Mouse (Mus musculus) heart, embryonic 14.5 days (tissue): ENCODE measurements around the gene Cdk20. TPM values are rescaled to one million over a fixed set of nuclear protein-coding genes. Genes with fewer than 3 reads are reported as not detected.
A peak's percentile ranks its signal among the peaks of the same experiment; 100 is the strongest.
"Not testable (repeated sequence)": the region's sequence is repeated elsewhere in the genome, so short reads cannot be mapped to it uniquely, and the experiment has no call there.

Experiments used
- ATAC-seq: fragments of 200-750 bp; cut with Nextera tagmentation; 2 replicates; pipeline ENCODE4 v1.8.0; 2017; ENCODE audit warnings: low read depth, moderate TSS enrichment; ENCODE audit not compliant: insufficient number of reproducible peaks, insufficient read depth, low FRiP score
- H3K27ac ChIP-seq, 2 experiments: fragments of 200-500 bp in 1 of 2; fragments of 300-500 bp in 1 of 2; sonication (generic) in 1 of 2; replicated peaks in 1 of 2; 2 replicates each; pipeline ENCODE4 v1.5.1; 2012 to 2014; ENCODE audit warnings: low read depth in 2 of 2, low read length in 2 of 2, control low read depth in 1 of 2, mild to moderate bottlenecking in 1 of 2, mixed read lengths in 1 of 2; ENCODE audit not compliant: control insufficient read depth in 1 of 2, insufficient read depth in 1 of 2
- H3K27me3 ChIP-seq: fragments of 300-500 bp; sonication (generic); 2 replicates; pipeline ENCODE4 v1.6.1; 2014; ENCODE audit warnings: mild to moderate bottlenecking, low read length, control low read depth; ENCODE audit not compliant: control insufficient read depth, insufficient read depth
- H3K36me3 ChIP-seq: fragments of 300-500 bp; sonication (generic); 2 replicates; pipeline ENCODE4 v1.6.1; 2014; ENCODE audit warnings: mild to moderate bottlenecking, control low read depth, low read length, mixed read lengths; ENCODE audit not compliant: control insufficient read depth, insufficient read depth
- H3K4me1 ChIP-seq, 2 experiments: fragments of 200-500 bp in 1 of 2; fragments of 300-500 bp in 1 of 2; sonication (generic) in 1 of 2; 2 replicates each; pipeline ENCODE4 v1.6.1; 2012 to 2014; ENCODE audit warnings: low read length in 2 of 2, control low read depth in 1 of 2, mixed read lengths in 1 of 2; ENCODE audit not compliant: control insufficient read depth in 2 of 2, insufficient read depth in 2 of 2
- H3K4me2 ChIP-seq: fragments of 300-500 bp; sonication (generic); 2 replicates; pipeline ENCODE4 v1.6.1; 2014; ENCODE audit warnings: mild to moderate bottlenecking, low read length
- H3K4me3 ChIP-seq, 2 experiments: fragments of 200-500 bp in 1 of 2; fragments of 300-500 bp in 1 of 2; sonication (generic) in 1 of 2; 2 replicates each; pipeline ENCODE4 v1.5.1; 2012 to 2014; ENCODE audit warnings: low read length in 2 of 2, mild to moderate bottlenecking in 2 of 2, control low read depth in 1 of 2, low read depth in 1 of 2, moderate library complexity in 1 of 2; ENCODE audit not compliant: control insufficient read depth in 1 of 2, insufficient read depth in 1 of 2
- H3K9ac ChIP-seq: fragments of 300-500 bp; sonication (generic); 2 replicates; pipeline ENCODE4 v1.6.1; 2014; ENCODE audit warnings: mild to moderate bottlenecking, low read length
- H3K9me3 ChIP-seq: fragments of 300-500 bp; sonication (generic); 2 replicates; pipeline ENCODE4 v1.6.1; 2016; ENCODE audit warnings: low read length, control low read depth; ENCODE audit not compliant: control insufficient read depth
- WGBS: fragments of 180-500 bp; shearing (Covaris S2); extraction: QIAGEN DNeasy Blood & Tissue Kit; methylation state at CpG from one replicate; pipeline ENCODE4 v1.1.7; 2014; 5-methylcytosine and 5-hydroxymethylcytosine counted together
- polyA plus RNA-seq: library from polyadenylated mRNA; unstranded; fragments of >200 nt; fragmentation: Nextera tagmentation; extraction: Ambion mirVana; gene quantifications from 2 replicates; pipeline ENCODE4 v1.2.1, GENCODE M21; 2014

The Cdk20 gene
- polyA plus RNA-seq, 1 experiment from 2014 or later: 4.4 TPM

DNA sequence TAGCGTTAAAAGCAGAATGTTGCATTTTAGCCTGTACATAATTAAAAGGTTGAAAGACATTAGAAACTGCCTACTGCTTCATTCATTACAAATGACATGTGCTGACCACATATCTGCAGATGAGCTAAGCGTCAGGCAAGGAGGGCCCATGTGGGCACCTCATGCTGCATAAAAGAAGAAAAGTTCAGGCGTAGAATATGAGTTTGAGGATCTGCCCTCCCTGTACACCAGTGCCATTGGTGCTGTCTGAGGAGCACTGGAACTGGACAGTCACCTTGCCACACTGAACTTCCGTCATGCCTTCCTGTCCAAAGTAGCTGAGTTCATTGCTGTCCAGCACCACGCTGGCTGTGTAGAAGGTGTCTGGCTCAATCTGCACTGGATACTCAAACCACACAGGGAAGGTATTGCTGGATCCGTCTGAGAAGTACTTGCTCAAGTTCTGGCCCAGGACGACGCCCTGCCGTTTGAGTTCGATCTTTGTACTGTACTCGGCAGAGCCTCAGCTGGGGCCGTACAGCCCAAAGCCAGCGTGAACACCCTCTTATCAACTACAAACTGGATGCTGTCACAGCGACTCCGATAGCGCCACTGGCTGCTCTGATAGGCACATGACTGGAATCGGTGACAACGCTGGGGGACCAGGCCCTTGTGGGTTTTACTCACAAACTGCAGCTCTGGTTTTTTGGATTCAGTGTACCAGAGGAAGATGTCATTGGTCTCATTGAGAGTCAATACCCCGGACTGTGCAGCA is 25.3 kb downstream of the Cdk20 start:
- H3K4me2 ChIP-seq, H3K4me1 ChIP-seq, ATAC-seq, H3K9me3 ChIP-seq, H3K27ac ChIP-seq, H3K9ac ChIP-seq, H3K4me3 ChIP-seq, H3K36me3 ChIP-seq, H3K27me3 ChIP-seq: not testable (repeated sequence)
- 73% methylated on average over 19 of the region's 19 CpGs for WGBS

GRCm38 (mm10) chr13:64458181-64458580 is 26.1 kb downstream of the Cdk20 start:
- WGBS: 84% methylated on average over 14 of the region's 14 CpGs
- no peaks in the 10 kb centered on the region for H3K4me1 ChIP-seq
- H3K9me3 ChIP-seq: no peaks in the 10 kb centered on the region; the same call in 1 of the 2 replicates
- no peaks in the 10 kb centered on the region for H3K27me3 ChIP-seq
- no peak overlapping the region for H3K4me2 ChIP-seq
- H3K9ac ChIP-seq: no peak overlapping the region
- ATAC-seq: no peak
- no peaks in the 10 kb centered on the region for H3K36me3 ChIP-seq
- no peak overlapping the region for H3K4me3 ChIP-seq
- H3K27ac ChIP-seq: no peak overlapping the region

DNA sequence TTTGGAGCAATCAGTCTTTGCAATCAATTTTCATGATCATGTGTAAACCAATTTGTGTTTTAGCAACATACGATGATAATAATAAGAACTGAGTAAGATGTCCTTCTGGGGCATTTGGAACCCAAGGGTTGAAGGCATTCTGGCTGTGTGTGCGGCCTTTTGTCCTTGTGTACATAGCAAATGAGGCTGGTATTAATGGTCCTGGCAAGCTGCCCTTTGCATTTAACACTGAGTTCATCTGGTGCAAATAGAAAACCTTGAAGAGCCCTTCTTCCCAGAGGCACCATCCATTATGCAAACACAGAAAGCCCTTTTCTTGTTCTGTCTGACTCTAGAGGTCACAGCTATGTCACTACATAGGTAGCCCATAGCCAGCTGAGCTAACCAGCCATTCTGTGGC is 30.5 kb downstream of the Cdk20 start:
- H3K27ac ChIP-seq: no peak overlapping the region
- no peak overlapping the region for H3K4me2 ChIP-seq
- no peak for ATAC-seq
- no peaks in the 10 kb centered on the region for H3K36me3 ChIP-seq
- no peak overlapping the region for H3K4me3 ChIP-seq
- no peak overlapping the region for H3K9ac ChIP-seq
- no peaks in the 10 kb centered on the region; a peak in 1 of 4 replicates for H3K4me1 ChIP-seq
- no peaks in the 10 kb centered on the region; the same call in 1 of the 2 replicates for H3K9me3 ChIP-seq
- H3K27me3 ChIP-seq: no peaks in the 10 kb centered on the region
- 76% methylated on average over 2 of the region's 2 CpGs for WGBS

GRCm38 (mm10) chr13:64465166-64465565 is 33.1 kb downstream of the Cdk20 start:
- Histone ChIP-seq H3K9ac (no peak overlapping the region), H3K9me3 (no peaks in the 10 kb centered on the region; the same call in 1 of the 2 replicates), H3K4me1 (no peaks in the 10 kb centered on the region; a peak in 1 of 4 replicates), H3K4me2 (peak overlapping the region; percentile 13; the same call in 1 of the 2 replicates), H3K27me3 (no peaks in the 10 kb centered on the region), H3K27ac (no peak overlapping the region), H3K4me3 (no peak overlapping the region), H3K36me3 (no peaks in the 10 kb centered on the region)
- WGBS: 36% methylated on average over 9 of the region's 9 CpGs
- no peak for ATAC-seq

DNA sequence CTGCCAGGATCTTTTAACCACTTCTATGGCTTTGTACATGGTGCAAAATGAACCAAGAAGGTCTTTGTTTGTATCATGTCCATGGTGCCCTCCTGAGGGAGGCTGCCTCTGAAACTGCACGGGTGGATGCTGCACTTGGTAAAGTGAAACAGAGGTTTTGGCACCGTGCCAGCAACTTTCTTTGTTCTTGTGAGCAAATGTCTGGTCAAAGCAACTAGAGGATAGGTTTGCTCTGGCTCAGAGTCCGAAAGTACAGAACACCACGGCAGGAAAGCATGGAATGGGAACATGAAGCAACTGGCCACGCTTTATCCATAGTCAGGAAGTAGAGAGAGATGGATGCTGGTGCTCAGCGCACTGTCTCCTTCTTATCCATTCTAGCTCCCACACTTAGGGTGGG is 35.8 kb downstream of the Cdk20 start:
- Histone ChIP-seq H3K4me1 (no peaks in the 10 kb centered on the region; a peak in 1 of 4 replicates), H3K27ac (no peak overlapping the region), H3K36me3 (no peaks in the 10 kb centered on the region), H3K27me3 (no peaks in the 10 kb centered on the region), H3K9me3 (no peaks in the 10 kb centered on the region), H3K9ac (no peak overlapping the region), H3K4me3 (no peak overlapping the region), H3K4me2 (no peak overlapping the region)
- 61% methylated on average over 6 of the region's 6 CpGs for WGBS
- no peak for ATAC-seq

GRCm38 (mm10) chr13:64477968-64478367 is 45.9 kb downstream of the Cdk20 start:
- no peaks in the 10 kb centered on the region for H3K27me3 ChIP-seq
- no peak overlapping the region for H3K27ac ChIP-seq
- no peaks in the 10 kb centered on the region for H3K36me3 ChIP-seq
- no peak overlapping the region for H3K4me2 ChIP-seq
- ATAC-seq: no peak
- H3K4me1 ChIP-seq: no peaks in the 10 kb centered on the region
- H3K9me3 ChIP-seq: no peaks in the 10 kb centered on the region
- 64% methylated on average over 4 of the region's 4 CpGs for WGBS
- H3K4me3 ChIP-seq: no peak overlapping the region
- H3K9ac ChIP-seq: no peak overlapping the region

DNA sequence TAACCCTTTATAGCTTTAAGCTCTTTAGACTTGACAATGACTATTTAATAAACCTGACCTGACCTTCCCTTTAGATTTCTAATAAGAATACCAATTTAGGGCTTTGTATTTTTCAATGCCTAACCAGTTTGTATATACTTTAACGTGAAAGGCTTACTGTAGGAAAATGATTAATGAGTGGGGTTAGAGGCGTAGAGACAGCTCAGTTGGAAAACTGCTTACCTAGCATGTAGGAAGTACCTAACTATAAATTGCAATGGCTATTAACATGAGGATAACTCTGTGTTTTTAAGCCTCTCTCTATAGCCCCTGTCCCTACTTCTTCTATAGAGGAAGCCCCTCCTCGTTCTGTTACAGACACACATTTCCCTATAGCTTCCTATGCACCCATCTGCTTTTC is 47.8 kb downstream of the Cdk20 start:
- H3K27me3 ChIP-seq: no peaks in the 10 kb centered on the region
- no peaks in the 10 kb centered on the region for H3K9me3 ChIP-seq
- no peak for ATAC-seq
- no peak overlapping the region for H3K9ac ChIP-seq
- H3K4me2 ChIP-seq: no peak overlapping the region
- H3K4me1 ChIP-seq: no peaks in the 10 kb centered on the region
- H3K4me3 ChIP-seq: no peak overlapping the region
- no peaks in the 10 kb centered on the region for H3K36me3 ChIP-seq
- WGBS: 76% methylated on average over 3 of the region's 3 CpGs
- H3K27ac ChIP-seq: no peak overlapping the region

- no peak overlapping the region for H3K4me3 ChIP-seq
- no peaks in the 10 kb centered on the region for H3K36me3 ChIP-seq
- H3K4me1 ChIP-seq: no peaks in the 10 kb centered on the region
- H3K27me3 ChIP-seq: no peaks in the 10 kb centered on the region
- H3K4me2 ChIP-seq: no peak overlapping the region
- no peak for ATAC-seq
- no peaks in the 10 kb centered on the region for H3K9me3 ChIP-seq
- H3K27ac ChIP-seq: no peak overlapping the region
- 70% methylated on average over 6 of the region's 6 CpGs for whole genome bisulfite sequencing
- no peak overlapping the region for H3K9ac ChIP-seq
These were observed 57.8 kb downstream of the Cdk20 start for GRCm38 (mm10) chr13:64489886-64490285.
